Mouse (Mus musculus): ENCODE measurements around the gene Slc37a4.

GRCm38 (mm10) chr9:44379862-44380261 is 16.8 kb upstream of the Slc37a4 start:
- no peak for TF ChIP-seq EP300 (IDR thresholded peaks at IDR 0.05; ENCODE audit: low read depth)
- TF ChIP-seq CTCF (IDR thresholded peaks at IDR 0.05; ENCODE audit: low read depth): no peak

Data from heart, postnatal 0 days (tissue).